Mouse (Mus musculus): ENCODE results near the gene 4930578G10Rik. TPM values are rescaled to one million over a fixed set of nuclear protein-coding genes. Genes with fewer than 3 reads are reported as not detected.

4930578G10Rik gene
- total and polyA plus RNA-seq, 3 experiments: not detected

DNA sequence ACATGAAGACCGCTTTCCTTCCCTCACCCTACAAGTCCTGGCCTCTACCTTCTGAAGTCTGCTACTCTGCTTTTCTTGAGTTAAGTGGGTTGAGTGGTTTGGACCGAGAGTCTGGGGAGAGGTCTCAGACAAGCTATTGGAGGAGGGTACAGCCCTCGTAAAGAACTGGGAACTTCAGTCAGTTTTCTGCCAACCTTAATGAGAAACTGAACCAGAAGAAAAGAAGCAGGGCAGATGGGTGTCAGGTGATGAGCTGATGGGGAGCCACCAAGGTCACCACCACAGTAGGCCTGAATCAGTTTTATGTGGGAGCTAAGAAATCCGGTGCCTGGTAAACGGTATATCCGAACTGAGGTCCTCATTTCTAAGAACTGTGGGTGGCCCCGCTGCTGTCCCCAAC, 136.8 kb downstream of the 4930578G10Rik start:
- peaks cover 28% of the 10 kb centered on the region for H3K27me3 ChIP-seq (replicated peaks)

DNA sequence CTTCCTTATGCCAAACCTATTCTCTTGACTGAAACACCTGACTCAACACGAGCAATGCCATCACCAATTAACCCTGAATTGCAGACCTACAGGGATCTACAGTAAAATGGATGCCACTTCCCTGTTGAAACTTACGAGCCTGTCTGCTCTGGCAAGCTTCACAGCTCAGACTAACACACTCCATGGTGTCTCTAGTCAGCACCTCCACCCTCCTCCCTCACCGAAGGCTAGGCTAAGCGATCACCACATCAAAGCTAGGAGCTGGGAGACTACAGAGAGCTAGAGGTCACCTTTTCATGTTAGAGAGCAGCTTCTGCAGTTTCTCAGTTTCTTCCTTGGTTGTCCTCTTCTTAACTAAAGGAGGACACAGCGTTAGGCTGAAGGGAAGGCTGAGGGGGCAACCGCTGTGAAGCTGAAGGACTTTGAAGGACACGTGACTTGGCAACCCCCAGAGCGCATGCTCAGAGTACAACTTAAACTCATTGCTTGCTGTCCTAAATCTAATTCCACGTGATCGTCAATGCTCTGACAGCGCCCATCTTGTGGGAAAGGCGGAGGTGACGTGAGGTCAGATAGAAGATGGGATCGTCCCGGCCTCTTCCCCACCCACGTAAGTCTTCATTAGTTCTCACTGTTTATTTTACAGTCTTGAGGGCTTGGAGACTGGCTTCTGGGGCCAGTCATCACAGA, 137.5 kb downstream of the 4930578G10Rik start:
- DNase-seq (ENCODE audit: extremely low read depth): no peak
- Histone ChIP-seq H3K27me3 (replicated peaks) (peaks cover 25% of the 10 kb centered on the region), H3K4me1 (ENCODE audit: control insufficient read depth in 1 of 2, insufficient read depth in 2 of 2) (no peaks in the 10 kb centered on the region), H3K36me3 (replicated peaks in 1 of 2; ENCODE audit: control insufficient read depth in 1 of 2, insufficient read depth in 1 of 2, low read length in 1 of 2) (no peaks in the 10 kb centered on the region), H3K27ac (ENCODE audit: insufficient read depth, low read depth) (no peak overlapping the region), H3K9ac (ENCODE audit: insufficient read depth, low read depth) (no peak overlapping the region), H3K9me3 (replicated peaks; ENCODE audit: low read length) (no peaks in the 10 kb centered on the region), H3K4me3 (replicated peaks in 1 of 3; ENCODE audit: low read depth in 2 of 3, low read length in 2 of 3, poor library complexity in 1 of 3) (no peak overlapping the region), H3K4me2 (ENCODE audit: insufficient read depth, low read depth, poor library complexity, severe bottlenecking) (no peak overlapping the region), H3K79me2 (replicated peaks; ENCODE audit: control insufficient read depth, extremely low read depth, insufficient read depth, poor library complexity, severe bottlenecking) (no peaks in the 10 kb centered on the region)
- TF ChIP-seq UBTF (IDR thresholded peaks at IDR 0.05; ENCODE audit: low read depth, low read length): no peak
- TF ChIP-seq CHD2 (IDR thresholded peaks at IDR 0.05; ENCODE audit: low read length): no peak
- no peak for TF ChIP-seq E2F4 (IDR thresholded peaks at IDR 0.05; ENCODE audit: insufficient replicate concordance, low read depth, low read length)
- TF ChIP-seq ZKSCAN1 (IDR thresholded peaks at IDR 0.05; ENCODE audit: borderline replicate concordance, low read depth, low read length): no peak
- no peak for TF ChIP-seq NELFE (IDR thresholded peaks at IDR 0.05; ENCODE audit: low read depth, low read length)
- no peak for TF ChIP-seq JUND (conservative IDR thresholded peaks at IDR 0.05; ENCODE audit: low read depth, low read length)
- no peak for TF ChIP-seq TCF12 (IDR thresholded peaks at IDR 0.05; ENCODE audit: low read depth, low read length)
- no peak for TF ChIP-seq SMC3 (IDR thresholded peaks at IDR 0.05; ENCODE audit: low read depth, low read length)
- TF ChIP-seq CHD1 (IDR thresholded peaks at IDR 0.05; ENCODE audit: low read depth, low read length): no peak
- no peak for TF ChIP-seq MEF2A (IDR thresholded peaks at IDR 0.05; ENCODE audit: borderline replicate concordance, low read depth, low read length)
- TF ChIP-seq IRF4 (IDR thresholded peaks at IDR 0.05; ENCODE audit: low read depth, low read length): no peak
- TF ChIP-seq ELF1 (IDR thresholded peaks at IDR 0.05; ENCODE audit: low read depth, low read length): no peak
- TF ChIP-seq POLR2A (IDR thresholded peaks at IDR 0.05; ENCODE audit: low read depth, low read length): no peak
- no peak for TF ChIP-seq BHLHE40 (IDR thresholded peaks at IDR 0.05; ENCODE audit: low read depth, low read length)
- no peak for TF ChIP-seq SIN3A (IDR thresholded peaks at IDR 0.05; ENCODE audit: low read length)
- no peak for TF ChIP-seq POLR2AphosphoS2 (IDR thresholded peaks at IDR 0.05; ENCODE audit: low read depth, low read length)
- TF ChIP-seq MAX (IDR thresholded peaks at IDR 0.05; ENCODE audit: low read length): no peak
- no peak for TF ChIP-seq EP300 (IDR thresholded peaks at IDR 0.05; ENCODE audit: low read length)
- dilution Hi-C loops (cut with MboI; ENCODE audit: extremely low pct_ligation_motif_present, extremely low pct_unique_long_range_greater_than_20kb, low sequenced_read_pairs) (no loop called here), in situ Hi-C loops (cut with MboI; ENCODE audit: low pct_ligation_motif_present, low pct_unique_long_range_greater_than_20kb, low sequenced_read_pairs) (loop anchor here (5.0 kb wide), 1 partner anchor 89 kb away; no protein-coding TSS in a partner anchor)

More for the DNA sequence above, 136.8 kb downstream of the 4930578G10Rik start:
- no peak for DNase-seq (ENCODE audit: extremely low read depth)
- Histone ChIP-seq H3K4me1 (ENCODE audit: control insufficient read depth in 1 of 2, insufficient read depth in 2 of 2) (no peaks in the 10 kb centered on the region), H3K4me2 (ENCODE audit: insufficient read depth, low read depth, poor library complexity, severe bottlenecking) (no peak overlapping the region), H3K4me3 (replicated peaks in 1 of 3; ENCODE audit: low read depth in 2 of 3, low read length in 2 of 3, poor library complexity in 1 of 3) (no peak overlapping the region), H3K9me3 (replicated peaks; ENCODE audit: low read length) (no peaks in the 10 kb centered on the region), H3K79me2 (replicated peaks; ENCODE audit: control insufficient read depth, extremely low read depth, insufficient read depth, poor library complexity, severe bottlenecking) (no peaks in the 10 kb centered on the region), H3K27ac (ENCODE audit: insufficient read depth, low read depth) (no peak overlapping the region), H3K36me3 (replicated peaks in 1 of 2; ENCODE audit: control insufficient read depth in 1 of 2, insufficient read depth in 1 of 2, low read length in 1 of 2) (no peaks in the 10 kb centered on the region), H3K9ac (ENCODE audit: insufficient read depth, low read depth) (no peak overlapping the region)
- TF ChIP-seq POLR2A (IDR thresholded peaks at IDR 0.05; ENCODE audit: low read depth, low read length) (no peak), JUND (conservative IDR thresholded peaks at IDR 0.05; ENCODE audit: low read depth, low read length) (no peak), CHD1 (IDR thresholded peaks at IDR 0.05; ENCODE audit: low read depth, low read length) (no peak), POLR2AphosphoS2 (IDR thresholded peaks at IDR 0.05; ENCODE audit: low read depth, low read length) (no peak), CHD2 (IDR thresholded peaks at IDR 0.05; ENCODE audit: low read length) (no peak), EP300 (IDR thresholded peaks at IDR 0.05; ENCODE audit: low read length) (no peak), TBP (conservative IDR thresholded peaks at IDR 0.05; ENCODE audit: low read depth, low read length) (no peak), MEF2A (IDR thresholded peaks at IDR 0.05; ENCODE audit: borderline replicate concordance, low read depth, low read length) (no peak), UBTF (IDR thresholded peaks at IDR 0.05; ENCODE audit: low read depth, low read length) (no peak), SMC3 (IDR thresholded peaks at IDR 0.05; ENCODE audit: low read depth, low read length) (no peak), BHLHE40 (IDR thresholded peaks at IDR 0.05; ENCODE audit: low read depth, low read length) (no peak), ETS1 (conservative IDR thresholded peaks at IDR 0.05; ENCODE audit: low read depth, low read length) (no peak), MAX (IDR thresholded peaks at IDR 0.05; ENCODE audit: low read length) (no peak)
- dilution Hi-C loops (cut with MboI; ENCODE audit: extremely low pct_ligation_motif_present, extremely low pct_unique_long_range_greater_than_20kb, low sequenced_read_pairs) (no loop called here), in situ Hi-C loops (cut with MboI; ENCODE audit: low pct_ligation_motif_present, low pct_unique_long_range_greater_than_20kb, low sequenced_read_pairs) (loop anchor here (5.0 kb wide), 1 partner anchor 90 kb away; no protein-coding TSS in a partner anchor)

All from CH12.LX (cell line).